Mouse (Mus musculus): ENCODE data around the gene Nanog. TPM values are rescaled to one million over a fixed set of nuclear protein-coding genes. Genes with fewer than 3 reads are reported as not detected.

Gene Nanog
- polyA plus RNA-seq, 1 experiment from 2014 or later: 0.30 TPM

- WGBS: 84% methylated on average over 11 of the region's 11 CpGs
These were observed 55.8 kb downstream of the Nanog start for GRCm38 (mm10) chr6:122762952-122763700.

GRCm38 (mm10) chr6:122763844-122764445, 56.7 kb downstream of the Nanog start:
- peak overlapping the region; percentile 49 for H3K4me3 ChIP-seq (ENCODE audit: low read depth, low read length)
- no peaks in the 10 kb centered on the region for H3K9me3 ChIP-seq (replicated peaks; ENCODE audit: control insufficient read depth, low read length)
- 0 out of 2 replicates have a peak, but pooled peaks cover 3% of the 10 kb centered on the region for H3K4me1 ChIP-seq (ENCODE audit: control insufficient read depth, insufficient read depth, low read length)
- H3K36me3 ChIP-seq (ENCODE audit: control insufficient read depth, insufficient read depth, low read length): no peaks in the 10 kb centered on the region
- H3K9ac ChIP-seq (ENCODE audit: low read length): peak overlapping the region; percentile 74
- 29% methylated on average over 17 of the region's 17 CpGs for WGBS
- ATAC-seq: peak; percentile 19; the same call in 1 of the 2 replicates
- peak overlapping the region; percentile 82 for H3K4me2 ChIP-seq (ENCODE audit: low read length)
- no peaks in the 10 kb centered on the region for H3K27me3 ChIP-seq (replicated peaks; ENCODE audit: control insufficient read depth, insufficient read depth, low read length)
- no peak for DNase-seq (ENCODE audit: low spot score)
- H3K27ac ChIP-seq (ENCODE audit: low read depth, low read length): peak overlapping the region; percentile 88

More at GRCm38 (mm10) chr6:122762952-122763700, 55.8 kb downstream of the Nanog start:
- H3K9ac ChIP-seq (ENCODE audit: low read length): no peak overlapping the region
- no peaks in the 10 kb centered on the region for H3K27me3 ChIP-seq (replicated peaks; ENCODE audit: control insufficient read depth, insufficient read depth, low read length)
- H3K9me3 ChIP-seq (replicated peaks; ENCODE audit: control insufficient read depth, low read length): no peaks in the 10 kb centered on the region
- H3K4me2 ChIP-seq (ENCODE audit: low read length): no peak overlapping the region
- ATAC-seq (no peak), DNase-seq (ENCODE audit: low spot score) (no peak)
- H3K4me1 ChIP-seq (ENCODE audit: control insufficient read depth, insufficient read depth, low read length): 0 out of 2 replicates have a peak, but pooled peaks cover 3% of the 10 kb centered on the region
- H3K36me3 ChIP-seq (ENCODE audit: control insufficient read depth, insufficient read depth, low read length): no peaks in the 10 kb centered on the region
- no peak overlapping the region for H3K27ac ChIP-seq (ENCODE audit: low read depth, low read length)
- no peak overlapping the region for H3K4me3 ChIP-seq (ENCODE audit: low read depth, low read length)

Other genes starting within 250 kb of the Nanog start
- 105 and 108 TPM in 2 replicates for gene Rimklb, start 208.7 kb upstream of the Nanog start, polyA plus RNA-seq (2014; fragmentation: Nextera tagmentation; extraction: Ambion mirVana)
- 1.1 and 1.8 TPM in 2 replicates for gene Mfap5, start 201.6 kb upstream of the Nanog start, polyA plus RNA-seq (2014; fragmentation: Nextera tagmentation; extraction: Ambion mirVana)
- 0.43 and 0.52 TPM in 2 replicates for gene Aicda, start 153.7 kb upstream of the Nanog start, polyA plus RNA-seq (2014; fragmentation: Nextera tagmentation; extraction: Ambion mirVana)
- 3.7 and 4.3 TPM in 2 replicates for gene Apobec1, start 105.0 kb upstream of the Nanog start, polyA plus RNA-seq (2014; fragmentation: Nextera tagmentation; extraction: Ambion mirVana)
- gene Gdf3, start 97.4 kb upstream of the Nanog start, polyA plus RNA-seq (2014; fragmentation: Nextera tagmentation; extraction: Ambion mirVana): not detected in 2 replicates
- gene Dppa3, start 81.1 kb upstream of the Nanog start, polyA plus RNA-seq (2014; fragmentation: Nextera tagmentation; extraction: Ambion mirVana): not detected in 2 replicates
- gene Slc2a3, start 94.2 kb downstream of the Nanog start, polyA plus RNA-seq (2014; fragmentation: Nextera tagmentation; extraction: Ambion mirVana): 15.6 and 18.1 TPM in 2 replicates
- 4.9 and 6.4 TPM in 2 replicates for gene Foxj2, start 112.4 kb downstream of the Nanog start, polyA plus RNA-seq (2014; fragmentation: Nextera tagmentation; extraction: Ambion mirVana)
- 1.1 and 1.2 TPM in 2 replicates for gene C3ar1, start 148.7 kb downstream of the Nanog start, polyA plus RNA-seq (2014; fragmentation: Nextera tagmentation; extraction: Ambion mirVana)
- 106 and 123 TPM in 2 replicates for gene Necap1, start 167.0 kb downstream of the Nanog start, polyA plus RNA-seq (2014; fragmentation: Nextera tagmentation; extraction: Ambion mirVana)
- gene Clec4a1, start 214.4 kb downstream of the Nanog start, polyA plus RNA-seq (2014; fragmentation: Nextera tagmentation; extraction: Ambion mirVana): 1.2 TPM in 2 replicates
- gene Clec4a3, start 245.0 kb downstream of the Nanog start, polyA plus RNA-seq (2014; fragmentation: Nextera tagmentation; extraction: Ambion mirVana): 0.69 and 0.84 TPM in 2 replicates